Mouse (Mus musculus): ENCODE data around the gene D230025D16Rik. TPM values are rescaled to one million over a fixed set of nuclear protein-coding genes. Genes with fewer than 3 reads are reported as not detected.
"Not testable (repeated sequence)": the region's sequence is repeated elsewhere in the genome, so short reads cannot be mapped to it uniquely, and the experiment has no call there.

The D230025D16Rik gene
- polyA plus RNA-seq, 1 experiment from 2014 or later: 25.9 TPM

- Histone ChIP-seq H3K4me1 (peaks cover 35% of the 10 kb centered on the region), H3K27me3 (replicated peaks; ENCODE audit: low read depth, poor library complexity, severe bottlenecking) (peaks cover 43% of the 10 kb centered on the region)
- not testable (repeated sequence) for H3K4me3 ChIP-seq; H3K36me3 ChIP-seq (replicated peaks); H3K9me3 ChIP-seq; DNase-seq (ENCODE audit: low spot score); H3K27ac ChIP-seq (replicated peaks)
- 66% methylated on average over 3 of the region's 3 CpGs for WGBS
These were observed 66.9 kb downstream of the D230025D16Rik start for GRCm38 (mm10) chr8:105291802-105292201.

- H3K4me1 ChIP-seq: peaks cover 39% of the 10 kb centered on the region
- no peak overlapping the region for H3K4me3 ChIP-seq
- no peak for DNase-seq (ENCODE audit: low spot score)
- H3K9me3 ChIP-seq: no peaks in the 10 kb centered on the region
- 85% methylated on average over 7 of the region's 7 CpGs for WGBS
- H3K27me3 ChIP-seq (replicated peaks; ENCODE audit: low read depth, poor library complexity, severe bottlenecking): peaks cover 42% of the 10 kb centered on the region
- H3K27ac ChIP-seq (replicated peaks): no peak overlapping the region
- no peaks in the 10 kb centered on the region for H3K36me3 ChIP-seq (replicated peaks)
These were observed 67.5 kb downstream of the D230025D16Rik start for GRCm38 (mm10) chr8:105292471-105292870.

GRCm38 (mm10) chr8:105293405-105293804 lies 68.5 kb downstream of the D230025D16Rik start:
- Histone ChIP-seq H3K4me3 (no peak overlapping the region), H3K4me1 (peaks cover 37% of the 10 kb centered on the region), H3K9me3 (no peaks in the 10 kb centered on the region), H3K27ac (replicated peaks) (no peak overlapping the region), H3K36me3 (replicated peaks) (no peaks in the 10 kb centered on the region), H3K27me3 (replicated peaks; ENCODE audit: low read depth, poor library complexity, severe bottlenecking) (peaks cover 42% of the 10 kb centered on the region)
- no peak for DNase-seq (ENCODE audit: low spot score)
- 67% methylated on average over 19 of the region's 19 CpGs for WGBS

GRCm38 (mm10) chr8:105294776-105295175 lies 69.8 kb downstream of the D230025D16Rik start:
- Histone ChIP-seq H3K4me1 (peaks cover 32% of the 10 kb centered on the region), H3K27me3 (replicated peaks; ENCODE audit: low read depth, poor library complexity, severe bottlenecking) (peaks cover 39% of the 10 kb centered on the region), H3K9me3 (no peaks in the 10 kb centered on the region), H3K4me3 (peak overlapping the region; percentile 37), H3K27ac (replicated peaks) (no peak overlapping the region), H3K36me3 (replicated peaks) (peaks cover 12% of the 10 kb centered on the region)
- no peak for DNase-seq (ENCODE audit: low spot score)
- WGBS: 63% methylated on average over 9 of the region's 9 CpGs

- peaks cover 17% of the 10 kb centered on the region for H3K36me3 ChIP-seq (replicated peaks)
- H3K27me3 ChIP-seq (replicated peaks; ENCODE audit: low read depth, poor library complexity, severe bottlenecking): peaks cover 35% of the 10 kb centered on the region
- no peak overlapping the region for H3K27ac ChIP-seq (replicated peaks)
- no peaks in the 10 kb centered on the region for H3K9me3 ChIP-seq
- peak overlapping the region; percentile 37 for H3K4me3 ChIP-seq
- H3K4me1 ChIP-seq: peaks cover 27% of the 10 kb centered on the region
- 70% methylated on average over 11 of the region's 11 CpGs for WGBS
- no peak for DNase-seq (ENCODE audit: low spot score)
These were observed 70.3 kb downstream of the D230025D16Rik start for GRCm38 (mm10) chr8:105295256-105295655.

- H3K27ac ChIP-seq (replicated peaks): peak within 1 kb of the TSS; percentile 90
- no peaks in the 10 kb centered on the region for H3K9me3 ChIP-seq
- peaks cover 21% of the 10 kb centered on the region for H3K4me1 ChIP-seq
- peaks cover 25% of the 10 kb centered on the region for H3K36me3 ChIP-seq (replicated peaks)
- peaks cover 27% of the 10 kb centered on the region for H3K27me3 ChIP-seq (replicated peaks; ENCODE audit: low read depth, poor library complexity, severe bottlenecking)
- DNase-seq (ENCODE audit: low spot score): no peak
- 70% methylated on average over 11 of the region's 11 CpGs for WGBS
- H3K4me3 ChIP-seq: peak within 1 kb of the TSS; percentile 97
These were observed 71.1 kb downstream of the D230025D16Rik start, which contains the start of gene Exoc3l for GRCm38 (mm10) chr8:105295895-105296573. Gene Exoc3l, minus strand, starts transcription at chr8:105296101.

- Histone ChIP-seq H3K4me3 (peak within 1 kb of the TSS; percentile 97), H3K27ac (replicated peaks) (peak within 1 kb of the TSS; percentile 90), H3K9me3 (no peaks in the 10 kb centered on the region), H3K4me1 (peaks cover 21% of the 10 kb centered on the region), H3K36me3 (replicated peaks) (peaks cover 41% of the 10 kb centered on the region), H3K27me3 (replicated peaks; ENCODE audit: low read depth, poor library complexity, severe bottlenecking) (peaks cover 18% of the 10 kb centered on the region)
- peak; percentile 96 for DNase-seq (ENCODE audit: low spot score)
- under 1% methylated on average over 58 of the region's 58 CpGs for WGBS
These were observed 72.7 kb downstream of the D230025D16Rik start, which contains the start of gene E2f4 for GRCm38 (mm10) chr8:105297511-105298192. Gene E2f4, plus strand, starts transcription at chr8:105297663.

GRCm38 (mm10) chr8:105298351-105299252 lies 73.7 kb downstream of the D230025D16Rik start:
- no peak for DNase-seq (ENCODE audit: low spot score)
- peaks cover 51% of the 10 kb centered on the region for H3K36me3 ChIP-seq (replicated peaks)
- H3K27me3 ChIP-seq (replicated peaks; ENCODE audit: low read depth, poor library complexity, severe bottlenecking): peaks cover 8% of the 10 kb centered on the region; the same call in 1 of the 2 replicates
- H3K4me1 ChIP-seq: peaks cover 21% of the 10 kb centered on the region
- peak overlapping the region; percentile 90 for H3K27ac ChIP-seq (replicated peaks)
- H3K4me3 ChIP-seq: peak overlapping the region; percentile 97
- WGBS: 65% methylated on average over 18 of the region's 18 CpGs
- no peaks in the 10 kb centered on the region for H3K9me3 ChIP-seq

GRCm38 (mm10) chr8:105299962-105300361 lies 75.0 kb downstream of the D230025D16Rik start:
- peaks cover 29% of the 10 kb centered on the region for H3K4me1 ChIP-seq
- H3K9me3 ChIP-seq: no peaks in the 10 kb centered on the region
- peaks cover 64% of the 10 kb centered on the region for H3K36me3 ChIP-seq (replicated peaks)
- 92% methylated on average over 8 of the region's 8 CpGs for WGBS
- DNase-seq (ENCODE audit: low spot score): no peak
- no peak overlapping the region for H3K4me3 ChIP-seq
- H3K27ac ChIP-seq (replicated peaks): no peak overlapping the region
- H3K27me3 ChIP-seq (replicated peaks; ENCODE audit: low read depth, poor library complexity, severe bottlenecking): peaks cover 4% of the 10 kb centered on the region; the same call in 1 of the 2 replicates

Other genes with a start within 250 kb of the D230025D16Rik start
- not detected in 2 replicates for gene Ces2h, start 224.3 kb upstream of the D230025D16Rik start, polyA plus RNA-seq (2016; fragmentation: Nextera tagmentation; extraction: Ambion mirVana)
- not detected in 2 replicates for gene Ces3a, start 176.5 kb upstream of the D230025D16Rik start, polyA plus RNA-seq (2016; fragmentation: Nextera tagmentation; extraction: Ambion mirVana)
- not detected in 2 replicates for gene Ces3b, start 141.4 kb upstream of the D230025D16Rik start, polyA plus RNA-seq (2016; fragmentation: Nextera tagmentation; extraction: Ambion mirVana)
- gene Ces4a, start 93.3 kb upstream of the D230025D16Rik start, polyA plus RNA-seq (2016; fragmentation: Nextera tagmentation; extraction: Ambion mirVana): not detected in 2 replicates
- 67.5 and 73.2 TPM in 2 replicates for gene Cbfb, start 54.5 kb upstream of the D230025D16Rik start, polyA plus RNA-seq (2016; fragmentation: Nextera tagmentation; extraction: Ambion mirVana)
- gene B3gnt9, start 30.0 kb downstream of the D230025D16Rik start, polyA plus RNA-seq (2016; fragmentation: Nextera tagmentation; extraction: Ambion mirVana): 1.6 and 1.7 TPM in 2 replicates
- 14.6 and 16.7 TPM in 2 replicates for gene Tradd, start 39.5 kb downstream of the D230025D16Rik start, polyA plus RNA-seq (2016; fragmentation: Nextera tagmentation; extraction: Ambion mirVana)
- 0.63 and 0.92 TPM in 2 replicates for gene Fbxl8, start 39.5 kb downstream of the D230025D16Rik start, polyA plus RNA-seq (2016; fragmentation: Nextera tagmentation; extraction: Ambion mirVana)
- 0.21 TPM in 1 of 2 replicates, not detected in the other for gene Hsf4, start 44.7 kb downstream of the D230025D16Rik start, polyA plus RNA-seq (2016; fragmentation: Nextera tagmentation; extraction: Ambion mirVana)
- gene Nol3, start 51.0 kb downstream of the D230025D16Rik start, polyA plus RNA-seq (2016; fragmentation: Nextera tagmentation; extraction: Ambion mirVana): 0.62 and 0.69 TPM in 2 replicates
- gene 4931428F04Rik, start 64.7 kb downstream of the D230025D16Rik start, polyA plus RNA-seq (2016; fragmentation: Nextera tagmentation; extraction: Ambion mirVana): 20.7 and 23.9 TPM in 2 replicates
- 9.9 and 11.6 TPM in 2 replicates for gene Exoc3l, start 71.0 kb downstream of the D230025D16Rik start, polyA plus RNA-seq (2016; fragmentation: Nextera tagmentation; extraction: Ambion mirVana)
- gene E2f4, start 72.5 kb downstream of the D230025D16Rik start, polyA plus RNA-seq (2016; fragmentation: Nextera tagmentation; extraction: Ambion mirVana): 125 and 138 TPM in 2 replicates
- 2.7 and 3.5 TPM in 2 replicates for gene Elmo3, start 80.5 kb downstream of the D230025D16Rik start, polyA plus RNA-seq (2016; fragmentation: Nextera tagmentation; extraction: Ambion mirVana)
- gene Lrrc29, start 101.1 kb downstream of the D230025D16Rik start, polyA plus RNA-seq (2016; fragmentation: Nextera tagmentation; extraction: Ambion mirVana): 1.3 TPM in 2 replicates
- gene Tmem208, start 101.2 kb downstream of the D230025D16Rik start, polyA plus RNA-seq (2016; fragmentation: Nextera tagmentation; extraction: Ambion mirVana): 93.0 and 99.4 TPM in 2 replicates
- gene Fhod1, start 122.8 kb downstream of the D230025D16Rik start, polyA plus RNA-seq (2016; fragmentation: Nextera tagmentation; extraction: Ambion mirVana): 2.9 and 3.3 TPM in 2 replicates
- 5.5 and 5.7 TPM in 2 replicates for gene Slc9a5, start 123.7 kb downstream of the D230025D16Rik start, polyA plus RNA-seq (2016; fragmentation: Nextera tagmentation; extraction: Ambion mirVana)
- gene Plekhg4, start 148.1 kb downstream of the D230025D16Rik start, polyA plus RNA-seq (2016; fragmentation: Nextera tagmentation; extraction: Ambion mirVana): 0.34 and 0.83 TPM in 2 replicates
- 0.08 and 0.16 TPM in 2 replicates for gene Kctd19, start 188.4 kb downstream of the D230025D16Rik start, polyA plus RNA-seq (2016; fragmentation: Nextera tagmentation; extraction: Ambion mirVana)
- gene Lrrc36, start 188.4 kb downstream of the D230025D16Rik start, polyA plus RNA-seq (2016; fragmentation: Nextera tagmentation; extraction: Ambion mirVana): 0.29 and 0.67 TPM in 2 replicates
- 35.7 and 48.8 TPM in 2 replicates for gene Tppp3, start 246.4 kb downstream of the D230025D16Rik start, polyA plus RNA-seq (2016; fragmentation: Nextera tagmentation; extraction: Ambion mirVana)

Data from embryonic facial prominence, embryonic 10.5 days (tissue).